Mouse (Mus musculus) adipocyte (in vitro differentiated cells): ENCODE results near the gene Farp1.
A peak's percentile ranks its signal among the peaks of the same experiment; 100 is the strongest.

Experiments used
- DNase-seq: peaks from one replicate; pipeline ENCODE4 v3.0.0-alpha.2; 2016; ENCODE audit warnings: low spot score

The Farp1 gene

DNA sequence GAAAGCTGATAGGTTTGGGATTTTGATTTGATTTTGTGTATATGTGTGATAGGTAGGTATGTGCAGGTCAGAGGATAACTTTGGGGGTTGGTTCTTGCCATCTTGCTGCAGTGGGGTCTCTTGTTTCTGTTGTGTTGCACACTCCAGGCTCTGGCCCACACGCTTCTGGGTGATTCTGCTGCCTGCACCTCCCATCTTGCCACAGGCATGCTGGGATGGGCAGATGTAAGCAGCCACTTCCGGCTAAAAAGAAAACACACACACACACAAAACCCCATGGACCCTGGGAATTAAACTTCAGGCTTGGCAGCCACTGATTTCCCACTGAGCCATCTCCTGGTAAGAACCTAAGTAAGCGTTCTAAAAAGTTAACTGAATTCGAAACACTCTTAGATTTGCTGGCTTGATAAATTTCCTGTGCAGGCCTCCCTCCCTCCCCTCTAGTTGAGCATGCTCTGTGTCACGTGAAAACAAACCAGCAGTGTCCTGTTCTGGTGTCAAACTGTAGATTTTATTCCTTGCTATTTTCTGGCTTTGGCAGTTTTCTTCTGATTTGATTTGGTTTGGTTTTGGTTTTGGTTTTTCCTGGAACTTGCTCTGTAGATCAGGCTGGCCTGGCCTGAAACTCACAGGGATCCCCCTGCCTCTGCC is 226.4 kb downstream of the Farp1 start:
- DNase-seq: no peak

DNA sequence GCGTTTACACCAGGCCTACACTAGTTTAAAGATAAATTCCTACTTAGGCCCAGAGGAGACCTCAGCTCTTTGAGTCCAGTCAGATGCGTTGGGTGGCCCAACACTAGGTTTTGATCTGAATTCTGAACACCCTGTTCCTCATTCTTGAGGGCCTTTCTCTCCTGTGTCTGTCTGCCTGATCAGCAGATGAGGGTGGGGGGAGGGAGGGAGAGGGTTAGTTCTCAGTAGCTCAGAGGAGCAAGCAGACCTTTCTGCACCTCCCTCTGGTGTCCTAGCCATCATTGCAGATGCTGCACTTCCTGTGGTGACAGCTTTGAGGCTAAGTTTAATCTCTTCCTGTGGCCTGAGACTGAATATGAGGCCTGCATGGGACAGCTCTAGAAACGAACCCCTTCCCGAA is 227.6 kb downstream of the Farp1 start:
- DNase-seq: no peak

DNA sequence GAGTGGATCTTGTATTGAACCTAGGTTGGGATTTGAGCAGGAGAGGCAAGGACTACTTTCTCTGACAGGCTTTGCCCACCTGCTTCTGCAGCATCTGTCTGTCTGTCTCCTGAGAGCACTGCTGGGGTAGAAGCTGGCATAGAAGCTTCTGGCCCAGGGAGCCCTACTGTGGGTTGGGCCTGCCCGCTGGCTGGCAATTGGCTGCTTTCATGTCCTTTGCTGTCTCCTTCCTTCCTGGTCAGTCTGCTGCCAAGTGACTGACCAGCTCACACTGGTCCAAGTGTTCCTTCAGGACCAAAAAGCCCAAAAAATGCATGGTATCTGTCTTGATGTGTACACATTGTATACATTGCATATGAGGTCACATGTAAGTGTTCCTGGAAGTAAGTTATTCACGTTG is 228.9 kb downstream of the Farp1 start:
- DNase-seq: no peak

DNA sequence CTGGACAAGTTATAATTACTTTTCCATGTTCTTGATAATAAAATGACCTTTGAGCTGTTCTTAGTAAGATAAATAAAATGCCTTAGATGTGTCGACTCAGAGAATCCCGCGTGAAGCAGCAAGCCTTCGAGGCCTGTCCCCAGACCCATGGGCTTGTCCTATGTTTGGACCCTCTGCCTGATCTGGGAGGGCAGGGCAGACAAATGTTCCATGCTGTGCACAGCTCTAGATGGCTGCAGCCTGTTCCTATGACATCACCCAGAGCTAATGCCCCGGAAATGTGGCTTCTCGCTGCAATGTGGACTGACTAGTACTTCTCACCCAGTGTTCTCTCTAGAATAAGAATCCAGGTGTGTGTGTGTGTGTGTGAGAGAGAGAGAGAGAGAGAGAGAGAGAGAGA is 229.5 kb downstream of the Farp1 start:
- DNase-seq: no peak

DNA sequence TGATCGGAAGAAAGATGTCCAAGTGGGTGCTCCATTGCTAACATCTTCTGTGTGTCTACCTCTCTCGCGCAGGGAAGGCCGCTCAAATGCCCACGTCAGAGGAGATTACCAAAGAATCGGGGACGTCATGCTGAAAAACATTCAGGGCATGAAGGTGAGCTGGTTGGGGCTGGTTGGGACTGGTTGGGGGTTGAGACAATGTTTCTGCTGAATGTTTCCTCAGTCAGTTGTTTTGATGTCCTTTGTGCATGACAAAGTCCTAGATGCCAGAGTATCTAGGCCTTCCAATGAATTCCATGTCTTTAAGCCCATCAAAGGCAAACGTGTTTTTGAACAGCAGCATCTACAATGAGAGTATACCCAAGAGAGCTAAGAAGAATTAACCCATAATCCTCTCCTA is 232.8 kb downstream of the Farp1 start:
- DNase-seq: no peak

DNA sequence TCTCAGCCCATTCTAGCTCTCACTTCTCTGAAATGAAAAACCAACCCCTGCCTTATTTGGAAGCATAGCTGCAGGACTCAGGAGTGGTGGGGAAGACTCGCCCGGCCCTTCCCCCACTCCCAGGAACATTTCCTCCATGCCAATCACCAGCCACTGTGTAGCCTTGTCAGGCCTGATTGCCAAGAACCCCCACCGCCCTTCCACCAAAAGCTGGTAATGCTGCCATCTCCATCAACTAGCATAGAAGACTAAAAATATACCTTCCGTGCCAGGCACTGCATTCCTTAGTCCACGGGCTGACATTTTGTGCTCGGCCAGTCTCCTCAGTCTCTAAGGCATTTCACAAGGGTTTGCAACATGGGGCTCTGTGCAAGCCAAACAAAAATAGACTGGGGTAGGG is 235.5 kb downstream of the Farp1 start:
- no peak for DNase-seq

DNA sequence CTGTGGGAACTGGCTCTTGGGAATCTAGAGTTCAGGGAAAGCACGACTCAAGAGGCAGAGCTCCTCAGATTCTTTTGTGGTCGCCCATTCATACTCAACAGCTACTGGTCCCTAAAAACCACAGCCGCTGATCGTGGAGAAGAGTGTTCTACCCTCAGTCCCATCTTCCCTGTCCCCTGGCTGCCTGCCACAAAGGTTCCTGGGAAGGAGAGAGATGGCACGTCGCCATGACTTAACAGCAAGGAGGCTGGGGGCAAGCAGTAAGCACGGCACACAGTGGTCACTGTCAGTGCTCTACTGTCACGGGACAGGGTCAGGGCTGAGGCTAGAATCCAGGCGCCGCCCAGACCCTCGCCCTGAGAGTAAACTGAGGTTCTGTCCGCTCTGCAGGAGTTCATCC is 240.0 kb downstream of the Farp1 start:
- no peak for DNase-seq

DNA sequence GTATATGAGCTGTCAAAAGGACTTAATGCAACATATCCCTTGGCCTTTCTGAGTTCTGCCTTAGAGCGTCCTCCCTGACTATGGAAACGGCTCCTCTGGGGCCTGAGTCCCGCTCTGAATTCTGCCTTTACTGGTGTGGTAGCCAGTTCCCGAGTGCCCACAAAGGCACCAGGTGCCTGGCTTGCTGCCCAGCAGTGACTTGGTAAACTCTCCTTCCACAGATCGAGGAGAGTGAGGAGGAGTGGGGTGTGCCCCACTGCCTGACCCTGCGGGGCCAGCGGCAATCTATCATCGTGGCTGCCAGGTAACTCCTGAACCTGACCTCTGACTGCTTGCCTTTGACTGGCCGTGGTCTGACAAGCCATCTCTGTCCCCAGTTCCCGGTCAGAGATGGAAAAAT is 241.0 kb downstream of the Farp1 start:
- DNase-seq: no peak

DNA sequence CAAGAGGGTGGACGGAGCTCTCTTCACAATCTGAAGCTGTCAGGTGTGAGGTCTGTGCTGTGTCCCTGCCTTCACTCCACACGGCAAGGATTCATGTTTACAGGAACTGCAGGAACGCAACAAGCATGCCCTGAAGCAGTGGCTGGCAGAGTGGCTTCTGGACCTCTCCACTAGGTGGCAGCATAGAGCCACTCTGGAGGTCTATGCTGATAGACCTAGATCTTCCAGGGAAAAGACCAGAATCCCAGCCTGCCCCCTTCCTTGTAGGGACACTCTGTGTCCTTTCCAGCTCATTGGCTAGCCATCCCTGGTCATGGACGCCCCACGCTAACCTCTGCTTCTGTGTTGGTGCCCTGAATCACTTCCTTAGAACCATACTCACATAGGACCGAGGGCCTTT is 244.1 kb downstream of the Farp1 start:
- peak; percentile 87 for DNase-seq

DNA sequence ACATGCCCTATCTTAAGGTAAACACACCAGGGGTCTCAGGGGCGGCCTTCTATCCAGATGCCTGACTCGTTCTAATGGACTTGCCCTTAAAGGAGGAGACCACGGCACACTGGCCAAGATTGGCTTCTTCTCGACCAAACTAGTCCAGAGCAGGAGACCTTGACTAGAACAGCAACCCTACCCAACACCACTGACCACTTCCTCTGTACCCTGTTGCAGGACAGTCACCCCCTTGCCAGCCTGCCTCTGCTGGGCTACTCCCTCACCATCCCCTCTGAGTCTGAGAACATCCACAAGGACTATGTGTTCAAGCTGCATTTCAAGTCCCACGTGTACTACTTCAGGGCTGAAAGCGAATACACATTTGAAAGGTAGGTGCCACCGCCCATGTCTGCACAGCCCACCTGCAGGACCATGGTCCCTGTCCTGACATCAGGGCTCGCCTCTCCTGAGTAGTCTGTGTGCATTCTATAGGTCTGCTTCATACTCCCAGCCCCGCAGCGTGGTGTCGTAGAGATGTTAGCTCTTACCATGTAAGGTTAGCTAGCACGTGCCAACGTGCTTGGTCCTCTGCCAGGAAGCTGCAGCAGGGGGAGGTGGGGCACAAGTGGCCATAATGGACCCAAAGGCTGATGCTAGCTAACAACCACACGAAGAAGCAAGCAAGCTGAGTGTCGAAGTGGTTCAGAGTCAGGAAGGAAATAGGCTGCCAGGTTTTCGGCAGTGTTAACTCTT is 245.8 kb downstream of the Farp1 start:
- DNase-seq: no peak

DNA sequence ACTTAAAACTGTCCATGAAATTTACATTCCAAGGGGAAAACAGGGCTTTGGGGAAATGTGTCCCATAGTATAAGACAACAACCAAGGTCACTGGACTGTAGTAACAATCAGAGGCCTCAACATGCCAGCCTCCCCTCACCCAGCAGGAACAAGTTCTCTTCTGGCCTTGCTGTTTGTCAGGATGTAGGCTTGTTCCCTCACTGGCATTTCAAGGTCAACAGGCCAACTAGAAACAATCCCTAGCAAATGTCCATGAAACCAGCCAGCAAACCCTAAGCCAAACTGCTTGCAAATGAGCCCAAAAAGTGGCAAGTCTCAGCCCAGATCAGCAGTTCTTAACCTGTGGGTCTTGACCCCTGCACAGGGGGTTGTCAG is 246.3 kb downstream of the Farp1 start:
- no peak for DNase-seq

DNA sequence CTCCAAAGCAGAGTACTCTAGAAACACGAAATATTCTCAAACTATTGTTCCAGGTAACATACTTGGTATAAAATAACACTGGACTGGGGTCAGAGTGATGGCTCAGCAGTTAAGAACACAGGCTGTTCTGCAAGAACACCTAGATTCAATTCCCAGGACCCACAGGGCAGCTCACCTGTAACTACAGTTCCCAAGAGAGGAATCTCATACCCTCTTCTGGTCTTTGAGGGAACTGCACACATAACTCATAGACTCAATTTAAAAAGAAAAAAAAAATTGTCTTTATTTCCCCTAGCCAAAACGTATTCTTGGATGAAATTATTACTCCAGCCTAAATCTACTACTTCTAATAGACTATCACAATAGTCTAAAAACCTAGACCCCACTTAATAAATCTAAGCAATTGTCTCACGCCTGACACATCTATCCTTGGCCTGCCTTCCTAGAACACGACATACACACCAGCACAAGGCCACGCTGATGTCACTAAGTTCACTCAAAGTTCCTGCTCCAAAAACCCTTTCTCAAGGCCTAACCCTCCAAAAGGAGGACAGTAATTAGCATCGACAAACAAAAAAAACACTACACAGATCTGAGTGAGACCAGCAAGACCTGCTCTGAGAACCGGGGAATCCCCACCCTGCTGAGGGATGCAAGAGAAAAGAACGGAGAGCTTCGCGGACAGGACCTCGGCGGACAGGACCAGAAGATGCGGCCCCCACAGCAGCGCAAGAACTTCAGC is 250.6 kb downstream of the Farp1 start:
- DNase-seq: no peak

DNA sequence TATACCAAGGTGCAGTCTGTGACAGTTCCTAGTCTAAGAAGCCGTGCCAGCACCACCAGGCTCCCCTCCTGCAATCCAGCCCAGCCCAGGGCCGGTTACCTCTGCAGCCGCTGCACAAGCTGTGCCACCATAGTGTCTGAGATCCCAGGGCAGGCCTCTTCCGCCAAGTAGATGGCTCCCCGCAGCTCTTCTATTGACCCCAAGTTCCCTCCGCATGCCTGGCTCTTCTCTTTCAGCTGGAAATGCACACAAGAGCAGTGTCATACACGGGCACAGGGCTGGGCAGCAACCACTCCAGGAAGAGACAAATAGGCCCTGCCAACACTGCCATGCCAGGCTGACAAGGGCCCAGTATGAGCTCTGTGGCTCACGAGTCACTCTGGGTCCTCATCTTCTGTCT is 256.9 kb downstream of the Farp1 start:
- no peak for DNase-seq

DNA sequence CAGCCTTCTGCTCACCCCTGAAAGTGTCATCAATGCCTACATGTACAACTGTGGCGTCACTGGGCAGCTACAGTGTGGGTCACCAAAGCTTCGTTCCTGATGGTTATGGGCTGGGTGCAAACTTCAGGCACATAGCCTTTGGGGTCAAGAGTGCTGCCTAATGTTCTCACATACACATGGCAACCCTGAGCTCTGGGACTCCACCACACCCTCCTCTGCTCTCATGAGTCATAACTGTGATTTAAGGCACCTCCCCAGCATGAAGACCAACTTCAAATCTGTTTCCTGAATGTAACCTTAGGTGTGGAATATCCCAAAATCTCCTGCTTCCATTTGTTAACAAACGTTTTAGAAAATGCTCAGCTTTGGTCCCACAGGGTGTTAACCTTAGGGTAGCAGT is 257.4 kb downstream of the Farp1 start:
- no peak for DNase-seq

DNA sequence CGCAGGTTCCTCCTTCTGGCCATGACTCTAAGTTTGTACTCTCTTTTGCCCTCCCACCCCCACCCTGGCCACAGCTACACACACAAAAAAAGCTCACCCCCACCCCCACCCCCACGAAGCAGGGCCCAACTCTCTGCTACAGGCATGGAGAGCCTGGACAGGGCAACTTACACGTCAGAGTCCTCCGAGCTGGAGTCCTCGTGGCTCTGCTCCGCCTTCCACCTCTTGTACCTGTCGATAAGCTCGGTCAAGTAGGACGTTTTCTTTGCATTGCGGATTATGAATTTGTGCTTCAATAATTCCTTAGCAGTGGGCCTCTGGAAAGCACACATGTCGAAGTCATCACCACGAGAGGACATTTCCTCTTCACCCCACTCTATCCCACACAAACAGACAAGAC is 259.5 kb downstream of the Farp1 start:
- DNase-seq: no peak

DNA sequence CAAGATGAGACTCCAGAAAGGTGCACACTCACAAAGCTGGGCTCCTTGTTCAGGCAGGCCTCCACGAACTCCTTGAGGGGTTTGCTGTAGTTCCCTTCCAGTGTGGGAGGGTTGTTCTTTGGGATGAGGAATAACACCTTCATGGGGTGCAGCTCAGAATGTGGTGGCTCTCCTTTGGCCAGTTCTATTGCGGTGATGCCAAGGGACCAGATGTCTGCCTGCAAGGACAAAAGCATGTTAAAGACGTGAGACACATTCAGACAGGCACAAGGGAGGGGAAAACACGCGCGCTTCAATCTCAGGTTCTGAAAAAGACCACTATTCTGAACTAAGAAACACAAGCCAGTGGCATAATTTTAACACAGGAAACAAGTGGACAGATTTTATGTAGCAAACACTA is 262.1 kb downstream of the Farp1 start:
- DNase-seq: no peak

DNA sequence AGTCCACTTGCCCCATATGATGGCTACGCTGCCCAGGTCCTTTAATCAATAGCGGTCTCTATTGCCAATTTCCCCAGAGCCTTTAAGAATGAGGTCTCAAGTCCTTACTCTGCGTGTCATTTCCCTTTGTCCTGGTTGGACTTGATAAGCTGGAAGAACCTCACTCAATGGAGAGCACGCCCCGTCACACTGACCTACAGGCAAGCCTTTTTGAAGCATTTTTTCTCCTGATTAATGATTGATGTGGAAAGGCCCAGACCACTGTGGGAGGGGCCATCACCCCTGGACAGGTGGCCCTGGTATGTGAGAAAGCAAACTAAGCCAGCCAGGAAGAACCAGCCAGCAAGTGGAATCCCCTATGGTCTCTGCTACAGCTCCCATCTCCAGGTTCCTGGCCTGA is 263.5 kb downstream of the Farp1 start:
- no peak for DNase-seq

DNA sequence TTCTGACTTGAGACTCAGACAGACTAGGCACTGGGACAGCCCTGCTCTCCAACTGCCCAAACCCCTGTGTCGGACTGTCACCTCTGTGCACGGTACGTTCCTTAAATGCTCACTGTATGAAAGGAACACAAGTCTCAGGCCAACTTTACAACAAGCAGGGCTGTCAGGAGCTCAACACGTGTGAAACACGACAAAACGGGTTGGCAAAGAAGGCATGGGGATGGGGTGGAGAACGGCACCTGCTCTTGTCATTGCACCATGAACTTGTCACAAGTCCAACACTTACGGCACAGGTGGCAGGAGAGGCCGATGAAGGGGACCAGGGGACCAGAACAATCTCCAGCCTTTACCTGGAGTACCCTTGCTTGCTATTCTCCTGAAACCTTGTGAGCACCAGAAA is 264.1 kb downstream of the Farp1 start:
- no peak for DNase-seq

DNA sequence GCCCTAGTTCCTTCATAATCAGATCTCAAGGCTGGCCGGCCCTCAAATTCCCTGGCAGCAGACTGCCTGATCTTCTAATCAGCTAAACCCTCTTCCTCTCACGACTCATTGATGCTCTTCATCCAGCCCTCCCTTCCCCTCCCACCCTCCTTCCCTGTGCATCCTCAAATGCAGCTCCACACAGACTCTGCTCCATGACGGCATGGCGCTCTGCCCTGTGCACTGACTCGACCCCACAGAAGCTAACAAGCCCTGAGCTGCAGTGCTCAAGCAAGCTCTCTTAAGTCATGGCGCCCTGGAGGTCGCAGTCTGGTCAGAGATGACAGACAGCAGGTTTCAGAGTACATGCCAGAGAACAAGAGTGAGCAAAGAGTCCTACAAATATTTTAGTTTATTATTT is 269.5 kb downstream of the Farp1 start:
- no peak for DNase-seq

DNA sequence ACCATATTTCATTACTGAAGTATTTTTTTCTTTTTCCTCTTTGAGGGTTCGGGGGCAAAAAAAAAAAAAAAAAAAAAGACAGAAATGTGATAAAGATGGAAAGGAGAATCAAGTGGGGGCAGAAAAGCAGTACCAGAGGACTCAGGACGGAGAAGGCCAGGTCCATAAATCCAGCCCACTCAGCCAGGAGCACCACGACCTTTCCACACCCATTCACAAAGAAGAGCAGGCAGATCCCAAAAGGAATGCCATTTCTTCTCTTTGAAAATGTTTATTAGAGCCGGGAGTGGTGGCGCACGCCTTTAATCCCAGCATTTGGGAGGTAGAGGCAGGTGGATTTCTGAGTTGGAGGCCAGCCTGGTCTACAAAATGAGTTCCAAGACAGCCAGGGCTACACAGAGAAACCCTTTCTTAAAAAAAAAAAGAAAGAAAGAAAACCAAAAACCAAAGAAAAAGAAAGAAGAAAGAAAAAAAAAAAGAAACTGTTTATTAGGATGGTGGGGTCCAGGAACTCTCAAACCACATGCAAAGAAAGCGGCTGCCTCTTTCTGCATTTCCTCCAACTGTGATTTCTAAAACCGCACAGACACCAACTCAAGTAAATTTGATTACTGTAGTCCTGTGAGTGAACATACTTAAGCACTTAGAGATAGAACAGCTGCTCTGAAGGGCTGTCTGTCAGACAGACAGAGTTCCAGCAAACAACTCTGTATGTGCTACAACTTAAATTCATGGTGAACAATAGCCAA is 270.5 kb downstream of the Farp1 start:
- no peak for DNase-seq

DNA sequence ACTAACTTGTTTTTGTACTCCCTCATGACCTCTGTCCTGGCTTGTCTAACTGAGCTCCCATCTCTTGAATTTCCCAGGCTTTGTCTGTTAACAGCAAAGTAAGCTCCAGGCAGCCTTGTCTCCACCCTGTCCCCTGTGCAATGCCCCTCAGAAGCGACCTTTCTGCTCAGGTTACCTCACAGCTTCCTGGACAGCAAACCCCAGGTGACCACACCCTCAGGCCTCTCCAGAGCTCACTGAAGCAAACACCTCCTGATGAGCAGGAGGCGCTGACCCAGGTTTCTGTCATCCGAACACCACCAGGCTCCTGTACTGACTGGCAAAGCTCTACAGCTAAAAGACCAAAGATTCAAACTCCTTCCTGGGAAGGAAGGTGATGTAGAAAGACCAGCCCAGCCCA is 274.9 kb downstream of the Farp1 start:
- DNase-seq: peak; percentile 50

DNA sequence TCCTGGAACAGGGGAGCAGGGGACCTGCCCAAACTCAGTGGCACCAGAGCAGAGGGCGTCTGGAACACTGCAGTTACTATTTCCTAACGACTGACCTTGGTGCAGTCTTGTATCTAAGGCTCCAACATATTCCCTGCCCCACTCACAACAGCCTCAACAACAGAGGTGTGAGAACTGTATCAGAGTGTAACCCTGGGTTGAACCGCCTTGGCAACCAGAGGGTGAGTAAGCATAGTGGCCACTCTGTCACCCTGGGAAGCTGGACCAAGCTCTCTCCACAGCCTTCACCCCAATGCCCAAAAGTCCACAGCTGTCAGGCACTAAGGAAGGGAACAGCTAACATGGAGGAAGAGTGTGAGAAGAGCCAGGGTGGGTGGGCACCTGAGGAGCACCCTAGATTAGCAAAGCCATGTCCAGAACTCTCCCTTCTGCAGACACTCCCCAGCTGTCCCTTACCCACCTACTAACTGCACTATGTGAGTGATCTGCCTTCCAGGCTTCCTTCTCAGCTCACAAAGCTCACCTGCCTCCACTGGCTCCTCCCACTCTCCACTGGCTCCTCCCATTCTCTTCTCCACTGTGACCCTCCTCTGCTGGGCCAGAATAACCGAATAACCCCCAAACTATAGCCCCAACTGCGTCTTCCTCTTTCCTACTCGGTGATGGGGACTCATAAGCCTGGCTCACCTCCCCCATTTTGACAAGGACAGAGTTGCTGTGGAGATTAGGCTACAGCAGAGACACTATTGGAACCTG is 275.5 kb downstream of the Farp1 start:
- DNase-seq: peak; percentile 66
